Mouse (Mus musculus): Measurements from ENCODE around the gene Slc9a1. TPM values are rescaled to one million over a fixed set of nuclear protein-coding genes. Genes with fewer than 3 reads are reported as not detected.

Slc9a1 gene
- polyA plus RNA-seq, 1 experiment from 2014 or later: 6.7 TPM

- peaks cover 23% of the 10 kb centered on the region for H3K4me1 ChIP-seq
- no peak overlapping the region for H3K9ac ChIP-seq (replicated peaks)
- H3K4me3 ChIP-seq: no peak overlapping the region
- no peak overlapping the region for H3K27ac ChIP-seq (replicated peaks)
- no peak overlapping the region for H3K4me2 ChIP-seq (replicated peaks)
- no peak for ATAC-seq (replicated peaks)
- no peaks in the 10 kb centered on the region for H3K9me3 ChIP-seq
- 83% methylated on average over 4 of the region's 4 CpGs for WGBS
- H3K36me3 ChIP-seq: no peaks in the 10 kb centered on the region
- no peaks in the 10 kb centered on the region for H3K27me3 ChIP-seq
Observed at GRCm38 (mm10) chr4:133394981-133395573, 25.6 kb downstream of the Slc9a1 start.

- Histone ChIP-seq H3K27ac (replicated peaks) (0 out of 2 replicates have a peak overlapping the region, but pooled peaks have one; percentile 27), H3K4me2 (replicated peaks) (no peak overlapping the region), H3K9me3 (no peaks in the 10 kb centered on the region), H3K27me3 (no peaks in the 10 kb centered on the region), H3K4me1 (peaks cover 23% of the 10 kb centered on the region), H3K36me3 (no peaks in the 10 kb centered on the region), H3K4me3 (no peak overlapping the region), H3K9ac (replicated peaks) (no peak overlapping the region)
- ATAC-seq (replicated peaks): no peak
- 78% methylated on average over 2 of the region's 2 CpGs for WGBS
Observed at GRCm38 (mm10) chr4:133396079-133396478, 26.6 kb downstream of the Slc9a1 start.

- H3K4me1 ChIP-seq: peaks cover 15% of the 10 kb centered on the region
- WGBS: 44% methylated on average over 5 of the region's 5 CpGs
- H3K9ac ChIP-seq (replicated peaks): no peak overlapping the region
- H3K4me2 ChIP-seq (replicated peaks): no peak overlapping the region
- H3K27me3 ChIP-seq: no peaks in the 10 kb centered on the region
- no peak overlapping the region for H3K27ac ChIP-seq (replicated peaks)
- no peak overlapping the region for H3K4me3 ChIP-seq
- ATAC-seq (replicated peaks): no peak
- no peaks in the 10 kb centered on the region for H3K36me3 ChIP-seq
- no peaks in the 10 kb centered on the region for H3K9me3 ChIP-seq
Observed at GRCm38 (mm10) chr4:133397299-133397698, 27.8 kb downstream of the Slc9a1 start.

- ATAC-seq (replicated peaks): no peak
- H3K4me1 ChIP-seq: peaks cover 15% of the 10 kb centered on the region
- no peak overlapping the region for H3K4me2 ChIP-seq (replicated peaks)
- WGBS: 83% methylated on average over 8 of the region's 8 CpGs
- no peak overlapping the region for H3K4me3 ChIP-seq
- H3K27ac ChIP-seq (replicated peaks): no peak overlapping the region
- H3K36me3 ChIP-seq: no peaks in the 10 kb centered on the region
- no peaks in the 10 kb centered on the region for H3K9me3 ChIP-seq
- no peaks in the 10 kb centered on the region for H3K27me3 ChIP-seq
- H3K9ac ChIP-seq (replicated peaks): no peak overlapping the region
Observed at GRCm38 (mm10) chr4:133397961-133398360, 28.5 kb downstream of the Slc9a1 start.

GRCm38 (mm10) chr4:133398619-133399018, 29.1 kb downstream of the Slc9a1 start:
- peaks cover 15% of the 10 kb centered on the region for H3K4me1 ChIP-seq
- 85% methylated on average over 5 of the region's 5 CpGs for WGBS
- H3K9me3 ChIP-seq: no peaks in the 10 kb centered on the region
- ATAC-seq (replicated peaks): no peak
- no peak overlapping the region for H3K4me3 ChIP-seq
- H3K36me3 ChIP-seq: no peaks in the 10 kb centered on the region
- H3K27ac ChIP-seq (replicated peaks): no peak overlapping the region
- H3K27me3 ChIP-seq: no peaks in the 10 kb centered on the region
- H3K9ac ChIP-seq (replicated peaks): no peak overlapping the region
- no peak overlapping the region for H3K4me2 ChIP-seq (replicated peaks)

GRCm38 (mm10) chr4:133399509-133399908, 30.0 kb downstream of the Slc9a1 start:
- H3K4me1 ChIP-seq: peaks cover 15% of the 10 kb centered on the region
- H3K4me3 ChIP-seq: no peak overlapping the region
- no peak overlapping the region for H3K4me2 ChIP-seq (replicated peaks)
- ATAC-seq (replicated peaks): no peak
- no peaks in the 10 kb centered on the region for H3K36me3 ChIP-seq
- no peaks in the 10 kb centered on the region for H3K27me3 ChIP-seq
- no peak overlapping the region for H3K27ac ChIP-seq (replicated peaks)
- 91% methylated on average over 6 of the region's 6 CpGs for WGBS
- no peaks in the 10 kb centered on the region for H3K9me3 ChIP-seq
- H3K9ac ChIP-seq (replicated peaks): no peak overlapping the region

- WGBS: 76% methylated on average over 7 of the region's 7 CpGs
- H3K4me1 ChIP-seq: peaks cover 10% of the 10 kb centered on the region
- no peak overlapping the region for H3K4me2 ChIP-seq (replicated peaks)
- H3K4me3 ChIP-seq: no peak overlapping the region
- no peak overlapping the region for H3K27ac ChIP-seq (replicated peaks)
- H3K9ac ChIP-seq (replicated peaks): no peak overlapping the region
- H3K36me3 ChIP-seq: no peaks in the 10 kb centered on the region
- H3K9me3 ChIP-seq: no peaks in the 10 kb centered on the region
- no peak for ATAC-seq (replicated peaks)
- H3K27me3 ChIP-seq: no peaks in the 10 kb centered on the region
Observed at GRCm38 (mm10) chr4:133400098-133400497, 30.6 kb downstream of the Slc9a1 start.

- H3K4me1 ChIP-seq: peaks cover 12% of the 10 kb centered on the region; the same call in 1 of the 2 replicates
- 75% methylated on average over 13 of the region's 13 CpGs for WGBS
- no peak overlapping the region for H3K9ac ChIP-seq (replicated peaks)
- ATAC-seq (replicated peaks): no peak
- no peaks in the 10 kb centered on the region for H3K9me3 ChIP-seq
- no peaks in the 10 kb centered on the region for H3K27me3 ChIP-seq
- H3K4me3 ChIP-seq: no peak overlapping the region
- no peaks in the 10 kb centered on the region for H3K36me3 ChIP-seq
- H3K4me2 ChIP-seq (replicated peaks): no peak overlapping the region
- H3K27ac ChIP-seq (replicated peaks): no peak overlapping the region
Observed at GRCm38 (mm10) chr4:133402011-133402410, 32.5 kb downstream of the Slc9a1 start.

GRCm38 (mm10) chr4:133403611-133404228, 34.2 kb downstream of the Slc9a1 start:
- no peak overlapping the region for H3K4me3 ChIP-seq
- WGBS: 87% methylated on average over 9 of the region's 9 CpGs
- no peaks in the 10 kb centered on the region for H3K36me3 ChIP-seq
- no peak overlapping the region for H3K27ac ChIP-seq (replicated peaks)
- no peaks in the 10 kb centered on the region for H3K27me3 ChIP-seq
- H3K4me1 ChIP-seq: peaks cover 24% of the 10 kb centered on the region
- no peak for ATAC-seq (replicated peaks)
- H3K9me3 ChIP-seq: no peaks in the 10 kb centered on the region
- no peak overlapping the region for H3K4me2 ChIP-seq (replicated peaks)
- H3K9ac ChIP-seq (replicated peaks): no peak overlapping the region

- 87% methylated on average over 5 of the region's 5 CpGs for WGBS
- H3K27me3 ChIP-seq: no peaks in the 10 kb centered on the region
- ATAC-seq (replicated peaks): no peak
- H3K36me3 ChIP-seq: no peaks in the 10 kb centered on the region
- H3K4me3 ChIP-seq: no peak overlapping the region
- no peak overlapping the region for H3K4me2 ChIP-seq (replicated peaks)
- no peaks in the 10 kb centered on the region for H3K9me3 ChIP-seq
- H3K4me1 ChIP-seq: peaks cover 24% of the 10 kb centered on the region
- H3K9ac ChIP-seq (replicated peaks): no peak overlapping the region
- H3K27ac ChIP-seq (replicated peaks): no peak overlapping the region
Observed at GRCm38 (mm10) chr4:133404256-133404655, 34.8 kb downstream of the Slc9a1 start.

- peaks cover 24% of the 10 kb centered on the region for H3K4me1 ChIP-seq
- WGBS: 65% methylated on average over 8 of the region's 8 CpGs
- no peaks in the 10 kb centered on the region for H3K9me3 ChIP-seq
- H3K4me2 ChIP-seq (replicated peaks): no peak overlapping the region
- no peaks in the 10 kb centered on the region for H3K27me3 ChIP-seq
- no peaks in the 10 kb centered on the region for H3K36me3 ChIP-seq
- no peak overlapping the region for H3K9ac ChIP-seq (replicated peaks)
- no peak for ATAC-seq (replicated peaks)
- H3K4me3 ChIP-seq: no peak overlapping the region
- peak overlapping the region; percentile 60; the same call in 1 of the 2 replicates for H3K27ac ChIP-seq (replicated peaks)
Observed at GRCm38 (mm10) chr4:133406313-133407056, 37.0 kb downstream of the Slc9a1 start.

GRCm38 (mm10) chr4:133407114-133407787, 37.7 kb downstream of the Slc9a1 start:
- Histone ChIP-seq H3K36me3 (no peaks in the 10 kb centered on the region), H3K9ac (replicated peaks) (no peak overlapping the region), H3K4me2 (replicated peaks) (no peak overlapping the region), H3K27me3 (no peaks in the 10 kb centered on the region), H3K4me1 (peaks cover 24% of the 10 kb centered on the region), H3K27ac (replicated peaks) (peak overlapping the region; percentile 60), H3K4me3 (no peak overlapping the region), H3K9me3 (no peaks in the 10 kb centered on the region)
- 64% methylated on average over 6 of the region's 6 CpGs for WGBS
- peak; percentile 58 for ATAC-seq (replicated peaks)
